Mouse (Mus musculus): ENCODE data around the gene Gbp2.

The Gbp2 gene

GRCm38 (mm10) chr3:142620111-142620955 is at the start of gene Gbp2:
Gene Gbp2, plus strand, starts transcription at chr3:142620602.
- CTCF ChIA-PET, result interaction anchor here in 2 of 4 experiments (0.7 to 1.0 kb wide), 2 partner anchors 126 to 130 kb away, joined by 3 read pairs; partner anchors contain the start of gene Gbp5 (in 1 of the 2)
- POLR2A ChIA-PET, result interaction anchor here in 1 of 4 experiments (0.6 to 0.9 kb wide), 2 partner anchors 18 to 145 kb away, joined by 3 to 7 read pairs; no protein-coding TSS in a partner anchor

DNA sequence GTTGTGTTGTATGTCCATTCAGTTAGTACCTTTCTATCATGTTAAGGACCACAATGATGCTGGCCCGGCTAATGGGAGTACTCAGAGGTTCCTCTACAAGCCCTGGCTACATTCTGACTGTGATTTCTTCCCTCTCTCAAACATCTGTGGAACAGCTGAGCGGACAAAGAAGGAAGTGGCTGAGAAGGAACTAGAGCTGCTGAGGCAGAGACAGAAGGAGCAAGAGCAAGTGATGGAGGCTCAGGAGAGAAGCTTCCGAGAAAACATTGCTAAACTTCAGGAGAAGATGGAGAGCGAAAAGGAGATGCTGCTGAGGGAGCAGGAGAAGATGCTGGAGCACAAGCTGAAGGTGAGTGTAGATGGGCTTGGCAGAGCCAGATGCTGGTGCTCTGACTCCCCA is 49.7 kb upstream of the Gbp2 start:
- POLR2A ChIA-PET, result no interaction called here
- CTCF ChIA-PET, result no interaction called here

DNA sequence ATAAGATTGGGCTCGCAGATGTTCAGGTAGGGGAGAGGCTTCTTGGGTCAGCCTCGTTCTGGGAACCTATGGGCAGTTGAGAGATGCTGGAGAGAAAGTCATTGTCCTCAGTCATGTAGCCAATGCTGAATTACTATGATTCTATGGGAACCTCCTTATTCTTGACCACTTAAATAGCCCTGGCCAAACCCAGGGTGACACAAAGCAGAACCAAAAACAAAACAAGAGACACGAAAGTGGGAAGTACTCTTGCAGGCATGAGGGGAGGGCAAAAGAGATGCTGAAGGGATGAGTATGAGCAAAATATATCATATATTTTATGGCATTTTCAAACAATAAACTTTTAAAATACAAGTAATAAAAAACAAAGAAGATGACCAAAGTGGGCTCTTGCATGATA is 43.3 kb upstream of the Gbp2 start:
- ChIA-PET POLR2A (no interaction called here), CTCF (no interaction called here)

- POLR2A ChIA-PET, result no interaction called here
- CTCF ChIA-PET, result no interaction called here
These were observed 42.1 kb upstream of the Gbp2 start for GRCm38 (mm10) chr3:142578342-142578741.

DNA sequence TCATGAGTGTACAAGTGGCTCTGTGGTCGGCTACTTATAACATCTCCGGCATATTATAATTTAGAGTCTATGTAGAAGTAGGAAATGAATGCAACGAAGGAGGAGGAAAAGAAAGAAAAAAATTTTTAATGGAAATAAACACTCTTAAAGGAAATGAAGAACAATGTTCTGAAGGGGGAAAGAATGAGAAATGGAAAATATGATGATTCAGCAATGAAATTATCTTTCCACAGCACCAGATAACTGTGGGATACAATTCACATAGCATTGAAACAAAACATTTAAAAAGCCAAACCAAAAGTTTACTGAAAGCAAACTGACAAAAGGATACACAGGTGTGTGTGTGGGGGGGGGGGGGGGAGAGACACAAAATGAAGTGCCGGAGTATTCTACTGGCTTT is 37.3 kb upstream of the Gbp2 start:
- ChIA-PET POLR2A (no interaction called here), CTCF (no interaction called here)

GRCm38 (mm10) chr3:142587386-142587785 is 33.0 kb upstream of the Gbp2 start:
- POLR2A ChIA-PET, result no interaction called here

DNA sequence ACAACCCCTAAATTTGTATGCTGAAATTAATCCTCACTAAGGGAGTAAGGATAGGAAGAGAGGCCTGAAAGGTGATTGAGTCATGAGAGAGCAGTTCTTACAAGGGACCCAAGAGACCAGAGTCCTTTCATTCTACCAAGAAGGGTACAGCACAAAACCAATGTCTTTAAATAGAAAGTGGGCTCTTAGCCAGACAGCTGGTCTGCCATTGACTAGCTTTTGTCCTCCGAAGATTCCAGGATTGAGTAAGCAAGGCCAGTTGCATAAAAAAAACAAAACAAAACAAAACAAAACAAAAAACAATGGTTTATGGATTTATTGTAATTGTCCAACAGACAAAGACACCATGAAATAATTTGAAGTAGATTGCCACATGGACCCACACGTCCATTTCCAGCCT is 31.5 kb upstream of the Gbp2 start:
- ChIA-PET CTCF (no interaction called here), POLR2A (no interaction called here)

More at GRCm38 (mm10) chr3:142587386-142587785, 33.0 kb upstream of the Gbp2 start:
- CTCF ChIA-PET, result no interaction called here

DNA sequence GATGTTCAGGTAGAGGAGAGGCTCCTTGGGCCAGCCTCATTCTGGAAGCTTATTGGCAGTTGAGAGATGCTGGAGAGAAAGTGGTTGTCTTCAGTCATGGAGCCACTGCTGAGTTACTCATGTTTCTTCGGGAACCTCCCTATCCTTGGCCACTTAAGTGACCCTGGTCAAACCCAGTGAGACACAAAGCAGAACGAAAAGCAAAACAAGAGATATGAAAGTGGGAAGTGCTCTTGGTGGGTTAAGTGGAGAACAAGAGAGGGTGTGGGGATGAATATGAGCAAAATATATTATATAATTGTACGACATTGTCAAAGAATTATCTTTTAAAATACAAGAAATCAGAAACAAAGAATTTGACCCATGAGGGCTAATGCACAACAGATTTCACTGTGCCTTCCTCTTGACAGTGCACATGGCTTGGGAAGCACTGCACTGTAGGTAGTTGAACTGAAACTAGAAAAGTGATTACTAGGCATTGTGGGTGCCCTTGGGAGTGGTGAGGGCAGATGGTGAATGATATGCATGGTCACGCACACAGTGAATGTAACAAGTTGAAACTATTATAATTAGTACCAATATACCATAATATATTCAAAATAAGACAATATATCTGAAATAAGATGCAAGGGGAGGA is 29.9 kb upstream of the Gbp2 start:
- ChIA-PET CTCF (no interaction called here), POLR2A (no interaction called here)

DNA sequence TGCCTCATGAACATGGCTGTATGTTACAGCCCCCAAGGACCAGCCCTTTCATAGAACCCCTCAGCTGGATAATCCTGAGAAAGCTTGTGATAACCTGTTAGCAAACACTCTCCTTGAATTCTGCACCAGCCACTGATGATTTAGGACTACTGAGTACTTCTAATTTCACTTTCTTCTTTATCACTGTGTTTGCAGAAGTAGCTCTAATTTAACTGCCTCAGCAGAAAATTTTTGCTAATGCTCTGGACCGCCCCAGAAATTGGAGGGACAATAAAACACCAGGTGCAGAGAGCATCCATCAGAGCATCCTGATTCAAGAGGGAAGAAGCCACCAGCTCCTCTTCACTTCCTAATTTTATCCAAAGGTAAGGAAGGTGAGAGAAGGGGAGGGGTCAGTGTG is 25.9 kb upstream of the Gbp2 start, which contains the start of gene Gbp2b:
Gene Gbp2b (plus strand): TSS at position 301 of the 400 bp plus-strand sequence.
- ChIA-PET CTCF (no interaction called here), POLR2A (interaction anchor here in 1 of 4 experiments (0.6 kb wide), 1 partner anchor 624 kb away, joined by 5 read pairs; no protein-coding TSS in a partner anchor)

DNA sequence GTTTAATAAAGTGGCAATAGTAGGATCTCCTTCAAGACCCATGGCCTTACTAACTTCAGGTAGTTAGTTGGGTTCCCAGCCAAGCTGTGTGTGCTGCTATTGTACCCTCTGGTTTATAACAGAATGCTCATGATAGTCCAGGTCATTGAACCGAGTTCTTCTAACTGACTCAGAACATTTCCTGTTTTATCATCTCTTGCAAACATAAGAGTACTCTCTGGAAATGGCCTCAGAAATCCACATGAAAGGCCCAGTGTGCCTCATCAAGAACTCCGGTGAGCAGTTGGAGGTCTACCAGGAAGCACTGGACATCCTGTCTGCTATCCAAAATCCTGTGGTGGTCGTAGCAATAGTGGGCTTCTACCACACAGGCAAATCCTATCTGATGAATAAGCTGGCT is 22.5 kb upstream of the Gbp2 start:
- CTCF ChIA-PET, result no interaction called here
- POLR2A ChIA-PET, result no interaction called here

DNA sequence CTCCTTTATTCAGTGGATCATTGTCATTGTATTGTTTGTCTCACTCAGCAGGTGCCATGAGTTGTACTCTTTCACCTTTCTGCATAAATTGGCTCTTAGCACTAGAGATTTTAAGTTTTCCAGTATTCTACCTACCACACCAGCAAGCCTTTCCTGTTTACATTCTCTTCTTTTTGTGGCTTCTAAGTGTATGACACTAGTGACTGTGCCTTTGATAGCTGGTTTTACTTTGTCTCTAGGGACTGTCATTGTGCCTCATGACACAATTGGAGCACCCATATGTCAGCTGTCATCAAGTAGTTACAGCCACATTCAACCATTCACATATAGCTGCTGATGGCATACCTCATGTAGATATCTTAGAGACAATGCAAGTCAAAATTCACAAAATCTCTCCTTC is 18.7 kb upstream of the Gbp2 start:
- ChIA-PET POLR2A (interaction anchor here in 1 of 4 experiments (0.6 kb wide), 1 partner anchor 521 kb away, joined by 3 read pairs; no protein-coding TSS in a partner anchor), CTCF (interaction anchor here in 1 of 4 experiments (0.6 kb wide), 1 partner anchor 44 kb away, joined by 4 read pairs; no protein-coding TSS in a partner anchor)

GRCm38 (mm10) chr3:142618658-142619057 is 1.7 kb upstream of the Gbp2 start:
- CTCF ChIA-PET, result interaction anchor here in 1 of 4 experiments (0.6 kb wide), 1 partner anchor 82 kb away, joined by 3 read pairs; no protein-coding TSS in a partner anchor
- POLR2A ChIA-PET, result no interaction called here

GRCm38 (mm10) chr3:142619606-142620005 is 796 bp upstream of the Gbp2 start:
- CTCF ChIA-PET, result interaction anchor here in 2 of 4 experiments (0.6 kb wide), 3 partner anchors 81 to 143 kb away, joined by 3 read pairs; no protein-coding TSS in a partner anchor
- POLR2A ChIA-PET, result interaction anchor here in 1 of 4 experiments (0.6 kb wide), 1 partner anchor 17 kb away, joined by 7 read pairs; no protein-coding TSS in a partner anchor

- POLR2A ChIA-PET, result interaction anchor here in 1 of 4 experiments (0.9 kb wide), 1 partner anchor 144 kb away, joined by 3 read pairs; no protein-coding TSS in a partner anchor
- CTCF ChIA-PET, result interaction anchor here in 3 of 4 experiments (0.6 to 1.0 kb wide), 4 partner anchors 12 to 131 kb away, joined by 3 to 7 read pairs (median 4); partner anchors contain the start of gene Gbp5 (in 1 of the 3)
These were observed 657 bp downstream of the Gbp2 start for GRCm38 (mm10) chr3:142620956-142621562.

DNA sequence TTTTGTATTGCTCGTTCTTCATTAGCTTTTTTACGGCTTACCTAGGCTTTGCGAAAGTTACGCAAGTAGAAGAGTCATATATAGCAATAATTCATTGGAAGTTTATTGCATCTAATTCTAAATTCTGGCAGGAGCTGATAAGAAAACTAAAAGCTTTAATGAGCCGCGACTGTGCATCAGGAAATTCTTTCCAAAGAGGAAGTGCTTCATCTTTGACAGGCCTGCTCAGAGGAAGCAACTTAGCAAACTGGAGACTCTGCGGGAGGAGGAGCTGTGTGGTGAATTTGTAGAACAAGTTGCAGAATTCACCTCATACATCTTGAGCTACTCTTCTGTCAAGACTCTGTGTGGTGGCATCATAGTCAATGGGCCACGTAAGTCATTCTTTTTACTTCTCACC is 10.0 kb downstream of the Gbp2 start:
- POLR2A ChIA-PET, result no interaction called here
- CTCF ChIA-PET, result interaction anchor here in 2 of 4 experiments (0.8 to 1.0 kb wide), 3 partner anchors 15 to 79 kb away, joined by 3 to 5 read pairs (median 3); no protein-coding TSS in a partner anchor

DNA sequence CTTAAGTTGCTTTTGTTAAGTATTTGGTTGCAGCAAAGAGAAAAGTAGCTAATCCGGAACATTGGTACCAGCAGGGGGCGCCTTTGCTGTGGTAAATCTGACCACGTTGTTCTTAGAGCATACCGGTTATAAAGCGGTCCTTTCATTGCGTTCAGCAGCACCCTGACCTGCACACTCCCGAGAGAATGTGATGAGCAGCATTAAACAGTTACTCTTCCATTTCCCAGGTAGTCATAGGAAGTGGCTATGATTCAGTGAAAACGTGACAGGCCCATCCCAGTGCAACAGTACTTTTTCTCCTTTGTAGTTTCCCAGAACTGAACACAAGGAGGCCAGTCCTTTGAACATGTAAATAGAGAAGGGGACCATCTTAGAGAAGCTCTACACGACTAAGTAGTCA is 19.8 kb downstream of the Gbp2 start:
- POLR2A ChIA-PET, result interaction anchor here (0.6 to 1.8 kb wide), 8 partner anchors 61 to 1781 kb away, joined by 3 to 8 read pairs (median 3); partner anchors contain the start of gene Kyat3 (in 3 of the 4)
- CTCF ChIA-PET, result interaction anchor here (0.6 to 3.6 kb wide), 21 partner anchors 9 to 146 kb away, joined by 3 to 64 read pairs (median 5); partner anchors contain the start of genes Kyat3 (in 2 of the 4) and Gbp5 (in 1 of the 4)

DNA sequence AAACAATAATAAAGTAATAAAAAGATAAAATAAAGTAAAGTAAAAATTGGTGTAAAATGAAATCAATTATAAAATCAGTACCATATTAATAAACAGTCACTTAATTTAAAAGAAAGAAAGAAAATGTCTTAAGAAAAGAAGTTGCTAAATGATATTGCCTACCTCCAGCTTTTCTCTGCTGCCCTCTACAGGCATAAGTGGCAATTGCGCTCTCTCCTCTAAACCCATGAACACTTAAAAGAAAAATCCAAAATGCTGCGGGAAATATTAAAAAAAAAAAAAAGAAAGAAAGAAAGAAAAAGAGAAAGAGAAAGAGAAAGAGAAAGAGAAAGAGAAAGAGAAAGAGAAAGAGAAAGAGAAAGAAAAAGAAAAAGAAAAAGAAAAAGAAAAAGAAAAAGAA is 25.5 kb downstream of the Gbp2 start:
- CTCF ChIA-PET, result interaction anchor here (0.5 to 2.1 kb wide), 23 partner anchors 11 to 937 kb away, joined by 3 to 12 read pairs (median 4); partner anchors contain the start of gene Gbp7 (in 1 of the 4)
- POLR2A ChIA-PET, result interaction anchor here in 2 of 4 experiments (0.7 to 1.2 kb wide), 2 partner anchors 17 to 56 kb away, joined by 3 read pairs; no protein-coding TSS in a partner anchor

- CTCF ChIA-PET, result interaction anchor here in 3 of 4 experiments (1.0 to 2.0 kb wide), 4 partner anchors 7 to 63 kb away, joined by 3 to 9 read pairs (median 4); no protein-coding TSS in a partner anchor
These were observed 27.4 kb downstream of the Gbp2 start for GRCm38 (mm10) chr3:142647836-142648235.

DNA sequence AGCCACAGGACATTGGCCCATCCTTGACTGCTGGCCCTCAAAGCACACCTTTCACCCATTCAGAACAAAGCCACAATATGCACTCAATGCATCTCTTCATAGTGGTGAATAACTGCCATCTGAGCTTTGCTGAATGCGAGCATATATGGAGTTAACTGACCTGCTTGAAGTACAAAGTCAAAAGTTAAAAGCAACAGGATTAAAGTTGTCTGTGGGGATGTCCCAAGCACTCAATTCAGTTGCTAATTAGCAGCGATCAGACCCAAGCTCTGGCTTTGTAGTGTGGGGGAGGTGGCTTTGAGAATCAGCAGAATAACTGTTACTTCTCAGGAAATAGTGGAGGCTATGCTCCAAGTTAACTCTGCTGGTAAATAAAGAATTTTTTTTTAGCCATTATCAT is 29.8 kb downstream of the Gbp2 start:
- POLR2A ChIA-PET, result interaction anchor here in 3 of 4 experiments (0.6 to 1.1 kb wide), 4 partner anchors 60 to 1846 kb away, joined by 3 to 6 read pairs (median 4); partner anchors contain the start of gene Gtf2b (in 1 of the 3)
- CTCF ChIA-PET, result interaction anchor here in 2 of 4 experiments (1.1 to 1.4 kb wide), 2 partner anchors 59 kb away, joined by 4 to 7 read pairs; no protein-coding TSS in a partner anchor

More at GRCm38 (mm10) chr3:142647836-142648235, 27.4 kb downstream of the Gbp2 start:
- POLR2A ChIA-PET, result interaction anchor here in 2 of 4 experiments (0.8 to 1.9 kb wide), 5 partner anchors 41 to 61 kb away, joined by 3 to 8 read pairs (median 4); partner anchors contain the start of gene Kyat3 (in 2 of the 2)

All from embryonic stem cell, embryonic (primary cell).